Mouse (Mus musculus) c-Kit-positive CD71-positive TER-119-negative erythroid progenitor cells, embryonic 14.5 days (primary cell): ENCODE measurements around the gene Cit.

Experiments used
- DNase-seq: peaks from one replicate; pipeline ENCODE4 v3.0.0-alpha.2; 2013; ENCODE audit warnings: low read depth

Gene Cit

GRCm38 (mm10) chr5:116039706-116040105 lies 194.6 kb downstream of the Cit start:
- DNase-seq = no peak

- DNase-seq = no peak
Observed at GRCm38 (mm10) chr5:116042241-116042640, 197.2 kb downstream of the Cit start.

GRCm38 (mm10) chr5:116045581-116045980 lies 200.5 kb downstream of the Cit start:
- no peak for DNase-seq

GRCm38 (mm10) chr5:116046246-116046645 lies 201.2 kb downstream of the Cit start:
- DNase-seq = no peak

- no peak for DNase-seq
Observed at GRCm38 (mm10) chr5:116048321-116048720, 203.2 kb downstream of the Cit start.

GRCm38 (mm10) chr5:116049821-116050220 lies 204.7 kb downstream of the Cit start:
- DNase-seq = no peak

- no peak for DNase-seq
Observed at GRCm38 (mm10) chr5:116052171-116052570, 207.1 kb downstream of the Cit start.

GRCm38 (mm10) chr5:116052826-116053225 lies 207.7 kb downstream of the Cit start:
- no peak for DNase-seq
